Mouse (Mus musculus): Measurements from ENCODE around the gene Rnf4.

GRCm38 (mm10) chr5:34298061-34298460 is 38.0 kb upstream of the Rnf4 start:
- TF ChIP-seq CTCF (IDR thresholded peaks at IDR 0.05; ENCODE audit: insufficient read depth, low read length) (no peak), POLR2A (IDR thresholded peaks at IDR 0.05; ENCODE audit: borderline replicate concordance, extremely low read depth, low read depth, low read length) (no peak)
